Mouse (Mus musculus): ENCODE measurements around the gene Zfyve16. TPM values are rescaled to one million over a fixed set of nuclear protein-coding genes. Genes with fewer than 3 reads are reported as not detected.

The Zfyve16 gene
- 11.5 and 15.4 TPM in 2 replicates for total RNA-seq (2017)

- ATAC-seq (replicated peaks in 1 of 2; ENCODE audit: insufficient read depth in 1 of 2, low FRiP score in 2 of 2, low TSS enrichment in 1 of 2, low read depth in 1 of 2, poor library complexity in 2 of 2, severe bottlenecking in 2 of 2) = peak; percentile 89 to 95
These were observed at the start of gene Zfyve16 for GRCm38 (mm10) chr13:92530721-92531211. TSS of gene Zfyve16 (minus strand) at chr13:92530868.

GRCm38 (mm10) chr13:92578210-92578609 is 47.5 kb upstream of the Zfyve16 start:
- ATAC-seq (replicated peaks in 1 of 2; ENCODE audit: insufficient read depth in 1 of 2, low FRiP score in 2 of 2, low TSS enrichment in 1 of 2, low read depth in 1 of 2, poor library complexity in 2 of 2, severe bottlenecking in 2 of 2) = no peak

GRCm38 (mm10) chr13:92576688-92577087 is 46.0 kb upstream of the Zfyve16 start:
- peak; percentile 39 to 54; a peak in 2 of 4 replicates for ATAC-seq (replicated peaks in 1 of 2; ENCODE audit: insufficient read depth in 1 of 2, low FRiP score in 2 of 2, low TSS enrichment in 1 of 2, low read depth in 1 of 2, poor library complexity in 2 of 2, severe bottlenecking in 2 of 2)

- peak; percentile 10 to 42; a peak in 1 of 4 replicates for ATAC-seq (replicated peaks in 1 of 2; ENCODE audit: insufficient read depth in 1 of 2, low FRiP score in 2 of 2, low TSS enrichment in 1 of 2, low read depth in 1 of 2, poor library complexity in 2 of 2, severe bottlenecking in 2 of 2)
These were observed 45.4 kb upstream of the Zfyve16 start, which contains the start of gene Spz1 for GRCm38 (mm10) chr13:92576072-92576471. TSS of gene Spz1 (minus strand) at chr13:92576172.

- ATAC-seq (replicated peaks in 1 of 2; ENCODE audit: insufficient read depth in 1 of 2, low FRiP score in 2 of 2, low TSS enrichment in 1 of 2, low read depth in 1 of 2, poor library complexity in 2 of 2, severe bottlenecking in 2 of 2) = no peak
These were observed 28.8 kb upstream of the Zfyve16 start for GRCm38 (mm10) chr13:92559429-92559828.

- no peak for ATAC-seq (replicated peaks in 1 of 2; ENCODE audit: insufficient read depth in 1 of 2, low FRiP score in 2 of 2, low TSS enrichment in 1 of 2, low read depth in 1 of 2, poor library complexity in 2 of 2, severe bottlenecking in 2 of 2)
These were observed 26.6 kb upstream of the Zfyve16 start for GRCm38 (mm10) chr13:92557229-92557628.

GRCm38 (mm10) chr13:92556458-92557126 is 25.9 kb upstream of the Zfyve16 start:
- no peak for ATAC-seq (replicated peaks in 1 of 2; ENCODE audit: insufficient read depth in 1 of 2, low FRiP score in 2 of 2, low TSS enrichment in 1 of 2, low read depth in 1 of 2, poor library complexity in 2 of 2, severe bottlenecking in 2 of 2)

GRCm38 (mm10) chr13:92547093-92547492 is 16.4 kb upstream of the Zfyve16 start:
- no peak for ATAC-seq (replicated peaks in 1 of 2; ENCODE audit: insufficient read depth in 1 of 2, low FRiP score in 2 of 2, low TSS enrichment in 1 of 2, low read depth in 1 of 2, poor library complexity in 2 of 2, severe bottlenecking in 2 of 2)

GRCm38 (mm10) chr13:92540997-92541396 is 10.3 kb upstream of the Zfyve16 start:
- ATAC-seq (replicated peaks in 1 of 2; ENCODE audit: insufficient read depth in 1 of 2, low FRiP score in 2 of 2, low TSS enrichment in 1 of 2, low read depth in 1 of 2, poor library complexity in 2 of 2, severe bottlenecking in 2 of 2) = no peak

- ATAC-seq (replicated peaks in 1 of 2; ENCODE audit: insufficient read depth in 1 of 2, low FRiP score in 2 of 2, low TSS enrichment in 1 of 2, low read depth in 1 of 2, poor library complexity in 2 of 2, severe bottlenecking in 2 of 2) = no peak
These were observed 8.5 kb upstream of the Zfyve16 start for GRCm38 (mm10) chr13:92539126-92539525.

GRCm38 (mm10) chr13:92533801-92534200 is 3.1 kb upstream of the Zfyve16 start:
- no peak for ATAC-seq (replicated peaks in 1 of 2; ENCODE audit: insufficient read depth in 1 of 2, low FRiP score in 2 of 2, low TSS enrichment in 1 of 2, low read depth in 1 of 2, poor library complexity in 2 of 2, severe bottlenecking in 2 of 2)

GRCm38 (mm10) chr13:92532216-92532615 is 1.5 kb upstream of the Zfyve16 start:
- ATAC-seq (replicated peaks in 1 of 2; ENCODE audit: insufficient read depth in 1 of 2, low FRiP score in 2 of 2, low TSS enrichment in 1 of 2, low read depth in 1 of 2, poor library complexity in 2 of 2, severe bottlenecking in 2 of 2) = no peak

- ATAC-seq (replicated peaks in 1 of 2; ENCODE audit: insufficient read depth in 1 of 2, low FRiP score in 2 of 2, low TSS enrichment in 1 of 2, low read depth in 1 of 2, poor library complexity in 2 of 2, severe bottlenecking in 2 of 2) = peak in 1 of 2 experiments; percentile 18; a peak in 2 of 4 replicates
These were observed 569 bp upstream of the Zfyve16 start for GRCm38 (mm10) chr13:92531237-92531636.

GRCm38 (mm10) chr13:92529828-92530720 is 594 bp downstream of the Zfyve16 start:
- ATAC-seq (replicated peaks in 1 of 2; ENCODE audit: insufficient read depth in 1 of 2, low FRiP score in 2 of 2, low TSS enrichment in 1 of 2, low read depth in 1 of 2, poor library complexity in 2 of 2, severe bottlenecking in 2 of 2) = no peak

- ATAC-seq (replicated peaks in 1 of 2; ENCODE audit: insufficient read depth in 1 of 2, low FRiP score in 2 of 2, low TSS enrichment in 1 of 2, low read depth in 1 of 2, poor library complexity in 2 of 2, severe bottlenecking in 2 of 2) = no peak
These were observed 7.4 kb downstream of the Zfyve16 start for GRCm38 (mm10) chr13:92523178-92523813.

GRCm38 (mm10) chr13:92504871-92505270 is 25.8 kb downstream of the Zfyve16 start:
- ATAC-seq (replicated peaks in 1 of 2; ENCODE audit: insufficient read depth in 1 of 2, low FRiP score in 2 of 2, low TSS enrichment in 1 of 2, low read depth in 1 of 2, poor library complexity in 2 of 2, severe bottlenecking in 2 of 2) = no peak

GRCm38 (mm10) chr13:92491923-92492322 is 38.7 kb downstream of the Zfyve16 start:
- ATAC-seq (replicated peaks in 1 of 2; ENCODE audit: insufficient read depth in 1 of 2, low FRiP score in 2 of 2, low TSS enrichment in 1 of 2, low read depth in 1 of 2, poor library complexity in 2 of 2, severe bottlenecking in 2 of 2) = no peak

- no peak for ATAC-seq (replicated peaks in 1 of 2; ENCODE audit: insufficient read depth in 1 of 2, low FRiP score in 2 of 2, low TSS enrichment in 1 of 2, low read depth in 1 of 2, poor library complexity in 2 of 2, severe bottlenecking in 2 of 2)
These were observed 39.9 kb downstream of the Zfyve16 start for GRCm38 (mm10) chr13:92490817-92491216.
